Mouse (Mus musculus) left cerebral cortex, adult 9 months (tissue): ENCODE results near the gene Tomt.
"Not testable (repeated sequence)": the region's sequence is repeated elsewhere in the genome, so short reads cannot be mapped to it uniquely, and the experiment has no call there.

Experiments
- DNase-seq, 2 experiments: peaks; one replicate each; pipeline ENCODE4 v3.0.0; 2022; ENCODE audit warnings: low spot score in 2 of 2

Tomt gene

DNA sequence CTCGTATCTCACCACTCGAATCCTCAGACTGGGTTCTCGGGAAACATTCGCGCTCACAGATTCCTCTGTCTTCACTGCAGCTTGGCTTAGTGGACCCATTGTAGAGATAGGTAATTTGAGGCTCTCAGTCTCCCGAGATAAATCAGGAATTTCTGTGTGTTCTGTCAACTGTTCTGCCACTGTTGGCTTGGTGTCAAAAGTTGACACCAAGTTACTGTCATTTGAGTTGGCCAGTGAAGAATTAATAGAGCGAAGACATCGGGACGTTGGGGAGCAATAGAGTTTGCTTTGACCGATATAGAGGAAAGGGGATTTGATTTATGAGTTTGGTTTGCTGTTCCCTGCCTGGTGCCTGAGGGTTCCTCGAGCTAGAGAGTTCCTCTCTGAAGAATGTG is at the start of gene Tomt:
Tomt (minus strand) TSS at position 73 of the 395 bp plus-strand sequence.
- no peak for DNase-seq

DNA sequence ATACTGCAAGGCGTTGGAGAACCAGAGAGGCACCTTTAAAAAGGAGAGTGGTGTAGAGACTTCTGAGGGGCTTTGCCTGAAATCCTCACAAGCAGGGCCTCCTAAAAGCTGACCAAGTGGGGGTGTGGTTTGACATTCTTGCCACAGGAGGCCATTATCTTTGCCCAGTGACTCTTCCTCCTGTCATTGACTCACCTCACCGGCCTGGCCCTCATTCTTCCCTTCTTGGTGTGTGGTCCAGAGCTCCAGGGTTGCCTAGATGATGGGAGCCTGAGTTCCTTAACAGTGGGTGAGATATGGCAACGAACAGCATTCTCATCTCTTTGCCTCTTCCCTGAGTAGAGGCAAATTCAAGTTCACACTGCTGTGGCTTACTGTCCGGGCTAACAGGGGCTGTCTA is 49.7 kb upstream of the Tomt start:
- no peak for DNase-seq

DNA sequence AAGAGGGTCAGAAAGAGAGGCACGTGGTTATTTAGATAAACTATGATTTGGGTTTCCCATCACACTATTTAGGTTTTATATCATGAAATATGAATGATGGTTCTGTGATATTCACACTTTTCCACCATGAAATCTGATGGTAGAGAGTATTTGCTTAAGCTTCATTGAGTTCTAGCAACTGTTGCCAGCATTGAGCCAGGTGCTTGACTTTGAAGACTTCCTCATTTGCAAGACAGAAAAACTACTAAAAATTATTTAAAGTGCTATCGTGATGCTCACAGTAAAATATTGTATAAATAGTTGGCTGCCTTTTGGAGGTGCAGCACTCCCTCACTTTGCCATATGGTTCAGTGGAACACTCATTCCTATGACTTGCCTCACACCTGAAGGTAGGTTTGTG is 49.1 kb upstream of the Tomt start:
- DNase-seq: no peak

GRCm38 (mm10) chr7:101954163-101954562 is 48.0 kb upstream of the Tomt start:
- peak in 1 of 2 experiments; percentile 33 for DNase-seq

DNA sequence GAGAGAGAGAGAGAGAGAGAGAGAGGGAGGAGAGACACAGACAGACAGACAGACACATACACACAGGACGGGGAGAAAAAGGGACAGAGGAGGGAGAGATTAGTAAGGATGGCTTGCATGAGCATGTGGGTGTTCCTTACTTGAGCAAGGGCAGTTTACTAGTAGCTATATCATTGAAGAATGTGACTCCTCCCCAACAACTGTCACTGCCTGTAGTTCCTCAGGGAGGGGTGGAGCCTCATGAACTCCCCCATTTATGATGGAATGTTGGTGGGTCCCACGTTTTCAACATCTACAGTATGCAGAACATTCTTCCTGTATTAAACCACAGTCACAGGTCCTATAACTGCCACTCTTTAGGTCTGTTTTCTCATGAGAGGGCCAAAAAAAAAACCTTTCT is 45.9 kb upstream of the Tomt start:
- no peak for DNase-seq

DNA sequence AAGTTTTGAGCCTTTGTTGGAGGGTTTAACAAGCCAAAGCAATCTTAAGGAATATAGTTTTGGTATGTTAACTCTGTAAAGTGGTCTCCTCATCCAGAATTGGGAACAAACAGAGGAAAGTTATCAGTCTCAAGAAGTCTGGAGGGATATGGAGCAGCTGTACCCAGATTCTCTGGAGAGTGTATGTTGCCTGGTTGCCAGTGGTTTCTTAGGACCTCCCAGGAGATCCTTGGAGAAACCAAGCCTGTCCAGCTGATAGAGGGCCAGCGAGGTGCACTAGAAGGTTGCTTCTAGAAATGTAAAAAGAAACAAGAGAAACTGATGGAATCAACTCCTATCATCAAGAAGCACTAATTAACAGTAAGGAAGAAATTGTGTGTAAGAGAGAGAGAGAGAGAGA is 45.5 kb upstream of the Tomt start:
- no peak for DNase-seq

DNA sequence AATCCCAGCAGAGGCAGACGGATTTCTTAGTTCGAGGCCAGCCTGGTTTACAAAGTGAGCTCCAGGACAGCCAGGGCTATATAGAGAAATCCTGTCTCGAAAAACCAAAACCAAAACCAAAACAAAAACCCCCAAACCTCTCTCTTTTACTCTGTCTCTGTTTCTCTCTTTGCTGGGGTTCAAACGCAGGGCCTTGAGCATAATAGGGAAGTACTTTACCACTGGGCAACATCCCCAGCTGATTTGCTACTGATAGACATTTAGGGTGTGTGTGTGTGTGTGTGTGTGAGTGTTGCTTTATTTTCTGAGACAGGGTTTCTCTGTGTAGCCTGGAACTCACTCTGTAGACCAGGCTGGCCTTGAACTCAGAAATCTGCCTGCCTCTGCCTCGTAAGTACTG is 42.8 kb upstream of the Tomt start:
- DNase-seq: not testable (repeated sequence)

GRCm38 (mm10) chr7:101939758-101940157 is 33.6 kb upstream of the Tomt start:
- DNase-seq: no peak

DNA sequence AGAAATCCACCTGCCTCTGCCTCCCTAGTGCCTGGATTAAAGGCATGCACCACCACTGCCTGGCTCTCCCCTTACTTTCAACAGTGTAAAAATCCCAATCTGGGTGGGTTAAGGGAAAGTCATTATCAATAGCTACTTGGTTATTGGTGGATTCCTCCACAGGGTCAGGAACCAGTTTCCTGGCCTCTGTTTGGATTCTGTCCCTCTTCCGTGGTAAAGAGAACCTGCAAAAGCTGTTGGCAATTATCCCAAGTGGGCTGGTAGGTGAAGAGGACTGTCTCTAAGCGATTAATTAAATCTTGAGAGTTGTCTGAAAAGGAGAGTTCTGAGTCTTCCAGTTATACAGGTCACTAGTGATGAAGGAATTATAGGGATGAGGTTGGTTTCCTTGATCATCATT is 32.2 kb upstream of the Tomt start:
- no peak for DNase-seq

- peak in 1 of 2 experiments; percentile 23 for DNase-seq
Observed at GRCm38 (mm10) chr7:101937569-101937968, 31.4 kb upstream of the Tomt start.

DNA sequence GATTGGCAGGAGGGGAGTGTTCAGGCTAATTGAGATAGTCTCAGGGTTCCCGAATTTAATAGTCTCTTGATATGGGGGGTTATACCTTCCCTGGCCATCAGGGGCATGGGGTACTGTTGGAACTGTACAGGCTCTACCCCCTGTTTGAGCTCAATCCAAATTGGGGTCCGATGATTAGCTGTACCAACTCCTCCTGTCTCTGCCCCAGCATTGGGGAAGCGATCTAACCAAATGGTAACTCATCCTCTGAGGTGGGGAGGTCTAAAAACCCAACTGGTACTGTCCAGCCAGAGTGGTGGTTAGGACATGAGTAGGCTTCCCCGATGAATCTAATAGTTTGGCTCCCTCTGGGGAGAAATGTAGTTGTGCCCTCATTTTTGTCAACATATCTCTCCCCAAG is 30.8 kb upstream of the Tomt start:
- DNase-seq: no peak

DNA sequence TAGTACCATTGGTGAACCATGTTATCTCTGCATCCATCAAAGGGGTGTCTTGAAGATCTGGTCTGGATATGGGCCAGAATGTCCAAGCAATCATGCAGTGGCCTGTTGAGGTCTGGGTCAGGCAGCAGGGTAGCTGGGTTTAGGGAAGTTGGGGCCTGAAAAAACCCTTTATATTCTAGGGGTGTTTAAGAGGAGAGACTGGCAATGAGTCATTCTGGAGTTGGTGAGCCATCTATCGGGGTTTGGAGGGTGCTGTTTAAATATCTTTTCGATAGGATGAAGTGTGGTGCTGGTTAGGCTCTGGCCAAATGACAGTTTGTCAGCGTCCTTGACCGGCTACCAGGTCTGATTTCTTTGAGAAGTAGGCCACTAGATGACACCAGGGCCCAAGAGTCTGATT is 29.8 kb upstream of the Tomt start:
- no peak for DNase-seq

- DNase-seq: peak; percentile 94 to 97
Observed at GRCm38 (mm10) chr7:101933751-101934240, 27.6 kb upstream of the Tomt start, which contains the start of the genes Lrrc51 and Numa1. Gene Lrrc51, minus strand, starts transcription at chr7:101933895. Gene Numa1, plus strand, starts transcription at chr7:101934111.

GRCm38 (mm10) chr7:101933300-101933699 is 27.1 kb upstream of the Tomt start:
- DNase-seq: no peak

GRCm38 (mm10) chr7:101932551-101932950 is 26.4 kb upstream of the Tomt start:
- no peak for DNase-seq

DNA sequence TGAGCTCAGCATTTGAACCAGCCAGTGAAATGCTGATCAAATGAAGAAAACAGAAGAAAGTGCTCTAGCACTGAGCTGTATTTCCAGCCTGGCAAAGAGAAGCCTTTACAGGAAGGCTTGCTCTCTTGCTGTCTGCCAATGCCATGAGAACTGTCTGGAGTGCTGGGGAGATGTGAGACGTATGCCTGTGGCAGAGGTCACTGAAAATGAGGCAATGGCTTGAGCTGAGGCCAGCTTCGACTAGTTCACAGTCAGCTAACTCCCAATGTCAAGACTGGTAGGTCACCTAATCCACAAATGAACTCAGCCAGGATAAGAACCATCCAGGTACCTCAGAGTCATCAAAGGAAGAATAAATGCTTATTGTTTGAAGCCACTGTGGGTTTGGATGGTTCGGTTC is 21.9 kb upstream of the Tomt start:
- DNase-seq: no peak

GRCm38 (mm10) chr7:101925892-101926291 is 19.7 kb upstream of the Tomt start:
- not testable (repeated sequence) for DNase-seq

GRCm38 (mm10) chr7:101918071-101918470 is 11.9 kb upstream of the Tomt start:
- peak in 1 of 2 experiments; percentile 73 for DNase-seq

DNA sequence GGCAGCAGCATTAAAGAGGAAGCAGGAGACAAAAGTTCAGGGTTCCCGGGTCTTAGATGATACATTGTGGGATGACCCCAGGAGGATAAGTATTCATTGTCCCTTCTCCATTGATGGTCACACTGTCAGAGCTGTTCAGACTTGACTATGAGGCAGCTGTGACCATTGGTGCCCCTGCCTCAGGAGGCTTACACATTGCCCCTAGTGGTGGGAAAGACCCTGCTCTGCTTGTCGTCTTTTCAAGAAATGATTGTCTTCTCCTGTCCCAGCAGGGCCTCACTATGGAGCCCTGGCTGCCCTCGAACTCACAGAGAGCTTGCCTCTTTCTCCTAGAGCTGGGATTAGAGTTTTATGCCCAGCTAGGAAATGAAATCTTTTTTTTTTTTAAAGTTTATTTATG is 5.8 kb upstream of the Tomt start:
- DNase-seq: no peak

DNA sequence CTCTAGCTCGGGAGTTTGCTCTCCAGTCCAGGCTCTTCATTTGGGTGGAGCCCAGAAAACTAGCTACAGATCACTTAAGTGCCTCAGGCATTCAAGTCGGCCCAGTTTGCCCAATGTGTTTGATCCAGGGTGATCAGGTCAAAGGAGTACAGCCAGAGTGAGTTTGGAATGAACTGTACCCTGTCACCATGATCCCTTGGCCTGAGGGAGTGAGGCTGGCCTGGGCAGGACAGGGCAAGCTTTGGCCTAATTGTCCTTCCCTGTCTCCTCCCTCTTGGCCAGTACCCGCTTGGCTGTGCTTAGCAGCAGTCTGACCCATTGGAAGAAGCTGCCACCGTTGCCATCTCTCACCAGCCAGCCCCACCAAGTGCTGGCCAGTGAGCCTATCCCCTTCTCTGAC is 4.0 kb upstream of the Tomt start:
- DNase-seq: no peak

DNA sequence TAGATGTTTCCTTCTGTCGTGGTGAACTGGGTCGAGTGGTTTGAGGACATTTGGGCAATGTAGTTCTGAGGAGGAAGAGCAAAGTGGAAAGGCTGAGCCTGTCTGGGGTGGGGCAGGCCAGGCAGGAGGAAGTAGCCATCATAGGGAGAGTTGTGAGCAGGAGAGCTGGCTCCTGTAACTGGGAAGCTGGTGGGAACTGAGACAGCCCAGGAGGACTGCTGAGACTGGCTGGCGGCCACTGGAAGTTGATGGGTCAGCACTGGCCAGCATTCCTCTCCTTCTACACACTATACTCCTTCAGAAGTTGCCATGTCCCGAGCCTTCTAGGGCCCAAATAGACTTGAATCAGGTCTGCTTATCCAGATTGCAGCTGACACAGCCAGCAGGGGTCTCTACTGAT is 2.2 kb upstream of the Tomt start:
- DNase-seq: no peak

GRCm38 (mm10) chr7:101906696-101907095 is 537 bp upstream of the Tomt start:
- no peak for DNase-seq

DNA sequence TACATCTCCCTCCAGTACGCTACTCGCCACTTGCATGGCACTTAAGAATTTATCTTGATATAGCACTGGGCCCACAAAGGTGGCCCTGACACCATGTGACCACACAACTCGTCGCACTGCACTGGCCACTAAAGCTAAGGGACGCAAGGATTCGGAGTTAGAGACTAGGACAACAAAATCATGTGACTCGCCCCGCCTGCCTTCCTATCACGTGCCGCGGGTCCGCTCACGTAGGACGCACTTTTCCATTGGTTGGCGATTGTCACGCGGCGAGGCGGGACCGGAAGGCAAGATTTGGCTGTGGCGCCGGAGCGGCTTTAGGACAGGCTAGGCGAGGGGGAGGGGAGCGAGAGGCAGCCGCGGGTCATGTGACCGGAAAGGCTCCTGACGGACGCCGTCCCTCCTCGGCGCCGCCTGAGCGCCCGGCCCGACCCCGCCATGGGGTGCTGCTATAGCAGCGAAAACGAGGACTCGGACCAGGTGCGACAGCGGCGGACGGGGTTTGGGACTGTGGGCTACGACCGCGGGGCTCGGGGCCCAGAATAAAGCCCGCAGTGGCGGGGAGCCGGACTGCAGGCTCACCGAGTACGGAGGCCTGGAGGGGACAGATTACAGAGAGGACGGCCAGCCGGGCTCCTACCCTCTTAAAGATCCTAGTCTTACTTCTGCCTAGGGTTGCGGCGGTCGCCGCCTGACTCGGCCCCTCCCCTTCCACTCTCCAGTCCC is 435 bp downstream of the Tomt start, which contains the start of gene Lamtor1:
Lamtor1 (plus strand) TSS at position 344 of the 726 bp plus-strand sequence.
- peak; percentile 98 to 100 for DNase-seq

DNA sequence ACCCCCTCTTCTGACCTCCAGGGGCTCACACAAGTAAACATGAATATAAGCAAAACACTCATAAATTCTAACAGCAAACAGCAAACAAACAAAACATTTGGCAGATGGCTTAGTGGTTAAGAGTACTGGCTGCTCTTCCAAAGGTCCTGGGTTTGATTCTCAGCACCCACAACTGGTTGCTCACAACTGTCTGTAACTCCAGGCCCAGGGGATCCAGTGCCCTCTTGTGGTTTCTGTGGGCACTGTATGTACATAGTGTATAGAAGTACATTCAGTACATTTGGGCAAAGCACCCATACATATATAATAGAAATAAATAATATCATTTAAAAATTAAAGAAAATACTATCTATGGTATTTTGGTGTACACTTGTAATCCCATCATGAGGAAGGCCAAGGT is 3.3 kb downstream of the Tomt start:
- DNase-seq: no peak
